Mouse (Mus musculus) stomach, postnatal 0 days (tissue): ENCODE results near the gene Lrrc55.

ENCODE experiments used
- CTCF ChIP-seq: IDR thresholded peaks from 2 replicates; pipeline ENCODE4 v1.5.1; 2016; ENCODE audit warnings: antibody characterized with exemption, low read depth, mild to moderate bottlenecking, moderate library complexity
- EP300 ChIP-seq: optimal IDR thresholded peaks from 2 replicates; pipeline ENCODE3; 2016; ENCODE audit warnings: antibody characterized with exemption

- no peak for TF ChIP-seq CTCF
- TF ChIP-seq EP300, result no peak
Observed at GRCm38 (mm10) chr2:85187582-85188151, 9.3 kb downstream of the Lrrc55 start.
